Mouse (Mus musculus) cortical plate, adult 2 months (tissue): ENCODE measurements around the gene Kat14. TPM values are rescaled to one million over a fixed set of nuclear protein-coding genes. Genes with fewer than 3 reads are reported as not detected.
"Not testable (repeated sequence)": the region's sequence is repeated elsewhere in the genome, so short reads cannot be mapped to it uniquely, and the experiment has no call there.

Experiments used
- H3K27ac ChIP-seq: fragments of 200-500 bp; 2 replicates; pipeline ENCODE4 v1.5.1; 2012; ENCODE audit warnings: low read length, control low read depth, inconsistent platforms; ENCODE audit not compliant: insufficient read depth
- H3K4me1 ChIP-seq: fragments of 200-500 bp; 2 replicates; pipeline ENCODE4 v1.6.1; 2011; ENCODE audit warnings: low read length; ENCODE audit not compliant: control insufficient read depth, insufficient read depth
- H3K4me3 ChIP-seq: fragments of 200-500 bp; 2 replicates; pipeline ENCODE4 v1.5.1; 2011; ENCODE audit warnings: mild to moderate bottlenecking, low read length, control low read depth; ENCODE audit not compliant: insufficient read depth
- CTCF ChIP-seq: fragments of 200-500 bp; IDR thresholded peaks from 2 replicates; pipeline ENCODE4 v1.5.1; 2011; ENCODE audit warnings: mild to moderate bottlenecking, control low read depth, low read length; ENCODE audit not compliant: insufficient read depth; ENCODE audit errors: extremely low read depth
- POLR2A ChIP-seq: fragments of 200-500 bp; IDR thresholded peaks from 2 replicates; pipeline ENCODE4 v1.6.1; 2011; ENCODE audit warnings: mild to moderate bottlenecking, low read length, control low read depth; ENCODE audit not compliant: insufficient read depth; ENCODE audit errors: extremely low read depth
- polyA plus RNA-seq: library from polyadenylated mRNA; depleted of rRNA; stranded (reverse); fragments of >200 nt; gene quantifications from 2 replicates; pipeline ENCODE4 v1.2.3, GENCODE M21; 2012

The Kat14 gene
- polyA plus RNA-seq, 1 experiment, result 33.8 TPM

DNA sequence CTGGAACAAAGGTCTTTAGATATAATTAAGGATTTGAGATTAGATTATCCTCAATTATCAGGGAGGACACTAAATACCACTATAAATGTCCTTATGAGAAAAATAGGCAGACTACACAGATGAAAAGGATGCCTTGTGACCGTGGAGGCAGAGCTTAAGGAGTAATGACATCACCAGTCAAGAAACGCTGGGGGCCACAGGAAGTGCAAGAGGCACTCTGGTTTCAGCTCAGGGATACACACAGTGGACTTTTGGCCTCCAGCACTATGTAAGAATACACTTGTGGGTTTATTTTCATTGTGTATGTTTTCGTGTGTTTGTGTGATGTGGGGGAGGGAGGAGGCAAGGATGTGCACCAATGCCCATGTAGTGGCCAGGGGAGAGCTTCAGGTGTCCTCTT is 31.6 kb upstream of the Kat14 start:
- no peaks in the 10 kb centered on the region for H3K4me1 ChIP-seq
- no peak overlapping the region for H3K4me3 ChIP-seq
- TF ChIP-seq CTCF (no peak), POLR2A (no peak)
- no peak overlapping the region for H3K27ac ChIP-seq

DNA sequence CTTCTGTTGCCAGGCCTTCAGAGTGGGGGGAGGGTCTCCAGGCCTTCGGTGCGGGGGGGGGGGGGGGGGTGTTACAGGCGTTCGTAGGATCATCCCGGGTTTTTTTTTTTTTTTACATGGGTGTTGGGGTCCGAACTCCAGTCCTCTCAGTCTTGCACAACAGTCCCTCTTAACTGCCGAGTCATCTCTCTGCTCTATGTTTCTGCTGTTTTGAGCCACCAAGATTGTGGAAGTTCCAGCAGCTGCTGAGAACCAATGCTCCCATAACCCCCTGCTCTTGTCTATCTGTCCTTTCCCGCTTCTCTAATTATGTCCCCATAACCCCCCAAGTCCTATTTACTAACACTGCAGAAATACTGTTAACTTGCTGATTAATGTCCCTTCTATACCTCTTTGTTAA is 31.1 kb upstream of the Kat14 start:
- Histone ChIP-seq H3K4me1 (no peaks in the 10 kb centered on the region), H3K27ac (no peak overlapping the region), H3K4me3 (no peak overlapping the region)
- TF ChIP-seq POLR2A, result no peak
- TF ChIP-seq CTCF, result no peak

DNA sequence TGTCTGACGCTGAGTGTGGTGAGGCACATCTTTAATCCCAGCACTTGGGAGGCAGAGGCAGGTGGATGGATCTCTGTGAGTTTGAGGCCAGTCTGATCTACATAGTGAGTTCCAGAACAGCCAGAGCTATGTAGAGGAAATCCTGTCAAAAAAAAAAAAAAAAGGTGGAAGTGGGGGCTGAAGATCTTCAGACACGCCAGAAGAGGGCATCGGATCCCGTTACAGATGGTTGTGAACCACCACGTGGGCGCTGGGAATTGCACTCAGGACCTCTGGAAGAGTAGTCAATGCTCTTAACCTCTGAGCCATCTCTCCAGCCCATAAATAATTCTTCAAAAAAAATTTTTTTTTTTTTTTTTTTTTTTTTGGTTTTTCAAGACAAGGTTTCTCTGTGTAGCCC is 30.6 kb upstream of the Kat14 start:
- not testable (repeated sequence) for H3K4me1 ChIP-seq, H3K27ac ChIP-seq, H3K4me3 ChIP-seq

DNA sequence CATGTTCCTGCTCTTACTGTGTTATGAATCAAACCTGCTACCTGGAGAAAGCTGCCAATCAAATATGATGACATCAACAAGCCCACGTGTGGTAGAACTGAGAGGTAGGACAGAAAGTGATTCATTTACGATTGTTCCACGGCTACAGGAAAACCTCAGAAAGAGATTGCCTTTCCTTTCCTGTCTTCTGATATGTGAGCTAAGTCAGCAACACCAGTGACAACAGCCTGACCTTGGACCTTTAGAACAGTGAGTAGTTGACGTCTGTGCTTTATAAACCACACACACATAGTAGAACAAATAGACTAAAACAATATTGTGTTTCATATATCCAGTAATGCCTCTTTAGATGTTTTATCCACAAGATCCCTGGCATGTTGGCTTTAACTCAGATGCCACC is 25.6 kb upstream of the Kat14 start:
- no peak overlapping the region for H3K27ac ChIP-seq
- no peak overlapping the region for H3K4me3 ChIP-seq
- no peak for TF ChIP-seq CTCF
- TF ChIP-seq POLR2A, result no peak
- no peaks in the 10 kb centered on the region for H3K4me1 ChIP-seq

DNA sequence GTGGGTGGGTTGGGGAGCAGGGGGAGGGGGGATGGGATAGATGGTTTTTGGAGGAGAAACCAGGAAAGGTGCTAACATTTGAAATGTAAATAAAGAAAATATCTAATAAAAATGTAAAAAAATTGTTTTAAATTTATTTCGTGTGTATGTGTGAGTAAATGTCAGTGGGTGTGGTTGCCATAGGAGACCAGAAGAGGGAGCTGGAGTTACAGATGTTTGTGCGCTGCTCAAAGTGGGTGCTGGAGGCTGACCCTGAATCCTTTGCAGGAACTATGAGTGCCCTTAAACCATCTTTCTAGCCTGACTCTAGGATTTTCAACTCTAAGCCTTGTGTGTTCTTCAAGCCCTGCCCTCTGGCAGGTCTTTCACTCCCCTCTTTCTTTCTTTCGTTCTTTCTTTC is 20.3 kb upstream of the Kat14 start:
- Histone ChIP-seq H3K27ac (no peak overlapping the region), H3K4me3 (no peak overlapping the region), H3K4me1 (peaks cover 1% of the 10 kb centered on the region; the same call in 1 of the 2 replicates)
- no peak for TF ChIP-seq CTCF
- no peak for TF ChIP-seq POLR2A

DNA sequence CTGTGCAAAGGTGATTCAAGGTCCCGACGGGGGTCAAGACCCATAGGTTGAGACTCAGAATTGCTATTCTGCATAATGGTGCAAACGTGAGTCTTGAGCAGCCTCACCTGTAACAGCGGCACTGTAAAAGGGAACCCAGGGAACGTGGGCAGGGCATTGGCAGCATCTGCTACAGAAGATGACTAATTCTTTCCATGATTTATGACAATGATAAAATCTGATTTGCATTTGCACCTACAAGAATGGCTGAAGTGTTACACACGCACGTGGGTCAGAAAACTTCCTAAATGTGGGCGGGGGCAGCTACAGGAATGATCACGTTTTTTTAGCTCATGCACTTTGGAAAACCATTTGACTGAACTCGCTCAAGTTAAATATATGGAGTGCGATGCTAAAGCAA is 15.9 kb upstream of the Kat14 start:
- no peak overlapping the region for H3K4me3 ChIP-seq
- H3K27ac ChIP-seq, result no peak overlapping the region
- peaks cover 1% of the 10 kb centered on the region; the same call in 1 of the 2 replicates for H3K4me1 ChIP-seq
- TF ChIP-seq CTCF, result no peak
- TF ChIP-seq POLR2A, result no peak

DNA sequence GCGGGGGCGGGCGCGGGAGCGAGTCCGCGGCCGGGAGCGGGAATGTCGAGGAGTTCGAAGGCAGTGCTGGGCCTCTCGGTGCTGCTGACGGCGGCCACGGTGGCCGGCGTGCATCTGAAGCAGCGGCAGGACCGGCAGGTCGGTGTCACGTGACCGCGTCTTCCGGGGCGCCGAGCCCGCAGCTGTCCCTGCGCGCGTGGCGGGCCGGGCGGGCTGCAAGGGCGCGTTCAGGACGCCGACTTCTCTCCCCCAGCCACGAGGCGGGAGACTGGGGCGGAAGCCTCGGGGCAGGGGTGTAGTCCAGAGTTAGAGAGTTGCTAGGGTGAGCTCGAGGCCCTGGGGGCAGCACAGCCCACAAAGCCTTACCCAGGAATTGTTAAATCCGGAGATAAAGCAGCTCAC is 238 bp downstream of the Kat14 start:
- Histone ChIP-seq H3K27ac (peak overlapping the region; percentile 90), H3K4me1 (peaks cover 7% of the 10 kb centered on the region; the same call in 1 of the 2 replicates), H3K4me3 (peak overlapping the region; percentile 90)
- TF ChIP-seq CTCF (no peak), POLR2A (no peak)

DNA sequence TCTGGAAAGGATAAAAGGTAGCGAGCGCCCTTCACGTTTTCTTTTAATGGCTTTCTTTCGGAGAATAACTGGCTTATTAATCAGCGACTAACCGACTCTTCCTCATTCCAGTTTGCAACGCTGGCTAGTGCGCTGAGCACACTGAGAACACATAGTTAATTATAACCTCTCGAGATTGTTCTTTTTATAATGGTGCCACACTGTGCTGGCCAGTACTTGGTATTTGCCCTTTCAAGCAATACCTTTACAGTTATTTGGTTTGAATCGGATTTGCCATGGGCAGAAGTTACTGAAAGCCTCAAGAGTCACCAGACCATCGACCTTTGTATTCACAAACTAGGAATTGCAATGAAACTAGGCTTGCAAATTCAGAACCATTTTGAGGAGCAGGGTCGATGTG is 728 bp downstream of the Kat14 start:
- Histone ChIP-seq H3K4me3 (peak overlapping the region; percentile 90), H3K27ac (peak overlapping the region; percentile 90; the same call in 1 of the 2 replicates), H3K4me1 (peaks cover 7% of the 10 kb centered on the region; the same call in 1 of the 2 replicates)
- no peak for TF ChIP-seq POLR2A
- no peak for TF ChIP-seq CTCF

DNA sequence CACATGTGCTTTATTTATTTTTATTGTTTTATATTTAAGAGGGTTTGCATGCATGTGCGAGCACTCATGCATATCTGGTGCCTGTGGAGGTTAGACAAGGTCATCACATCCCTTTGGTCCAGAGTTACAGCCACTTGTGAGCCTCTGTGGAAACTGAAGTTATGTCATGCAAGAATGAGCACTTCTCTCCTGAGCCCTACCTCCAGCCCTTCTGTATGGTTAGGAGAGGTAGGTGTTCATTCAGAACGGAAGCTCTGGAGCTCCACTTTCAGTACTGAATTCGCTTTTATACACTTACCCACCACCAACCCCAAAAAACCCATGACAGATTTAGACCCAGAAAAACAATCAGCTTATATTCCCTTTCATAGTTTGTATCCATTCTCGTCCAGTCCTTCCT is 2.8 kb downstream of the Kat14 start:
- no peak for TF ChIP-seq POLR2A
- TF ChIP-seq CTCF, result no peak
- no peak overlapping the region for H3K27ac ChIP-seq
- peaks cover 7% of the 10 kb centered on the region; the same call in 1 of the 2 replicates for H3K4me1 ChIP-seq
- no peak overlapping the region for H3K4me3 ChIP-seq

DNA sequence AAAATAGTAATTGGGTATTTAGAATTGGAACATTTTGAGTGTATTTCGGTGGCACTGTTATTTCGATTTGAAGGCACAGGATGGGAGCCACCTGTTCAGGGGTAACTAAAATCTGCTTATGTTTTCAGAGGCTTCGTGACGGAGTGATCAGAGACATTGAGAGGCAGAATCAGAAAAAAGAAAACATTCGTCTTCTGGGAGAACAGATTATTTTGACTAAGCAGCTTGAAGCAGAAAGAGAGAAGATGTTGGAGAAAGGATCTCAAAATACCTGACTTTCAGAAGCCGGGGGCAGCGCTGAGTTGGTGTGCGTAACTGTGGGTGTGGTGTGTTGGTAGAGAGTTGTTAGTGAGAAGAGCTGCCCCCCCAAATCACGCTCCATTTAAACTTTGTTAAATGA is 4.3 kb downstream of the Kat14 start:
- TF ChIP-seq CTCF (no peak), POLR2A (no peak)
- peaks cover 7% of the 10 kb centered on the region; the same call in 1 of the 2 replicates for H3K4me1 ChIP-seq
- no peak overlapping the region for H3K27ac ChIP-seq
- no peak overlapping the region for H3K4me3 ChIP-seq
